Mouse (Mus musculus): Measurements from ENCODE around the gene Cbfa2t3. TPM values are rescaled to one million over a fixed set of nuclear protein-coding genes. Genes with fewer than 3 reads are reported as not detected.

Gene Cbfa2t3
- polyA plus RNA-seq, 1 experiment from 2014 or later = 6.8 TPM

- no peak overlapping the region for H3K27ac ChIP-seq (ENCODE audit: low read length)
- no peak for ATAC-seq (ENCODE audit: low read depth)
- WGBS = 62% methylated on average over 1 of the region's 1 CpGs
Observed at GRCm38 (mm10) chr8:122604640-122605039, 94.3 kb downstream of the Cbfa2t3 start.

GRCm38 (mm10) chr8:122600666-122601065 lies 98.2 kb downstream of the Cbfa2t3 start:
- Histone ChIP-seq H3K9me3 (ENCODE audit: control insufficient read depth, low read length) (no peaks in the 10 kb centered on the region), H3K4me3 (ENCODE audit: low read length) (no peak overlapping the region), H3K27ac (ENCODE audit: low read length) (no peak overlapping the region), H3K4me2 (ENCODE audit: low read depth, low read length) (no peak overlapping the region), H3K27me3 (ENCODE audit: control insufficient read depth, insufficient read depth, low read depth, low read length) (no peaks in the 10 kb centered on the region), H3K36me3 (ENCODE audit: control insufficient read depth, insufficient read depth, low read length) (no peaks in the 10 kb centered on the region), H3K4me1 (replicated peaks; ENCODE audit: control insufficient read depth, insufficient read depth, low read length) (no peaks in the 10 kb centered on the region), H3K9ac (ENCODE audit: low read length) (no peak overlapping the region)
- ATAC-seq (ENCODE audit: low read depth) = no peak
- WGBS = 89% methylated on average over 9 of the region's 9 CpGs

More at GRCm38 (mm10) chr8:122604640-122605039, 94.3 kb downstream of the Cbfa2t3 start:
- no peak overlapping the region for H3K9ac ChIP-seq (ENCODE audit: low read length)
- H3K9me3 ChIP-seq (ENCODE audit: control insufficient read depth, low read length) = no peaks in the 10 kb centered on the region
- no peak overlapping the region for H3K4me3 ChIP-seq (ENCODE audit: low read length)
- H3K27me3 ChIP-seq (ENCODE audit: control insufficient read depth, insufficient read depth, low read depth, low read length) = no peaks in the 10 kb centered on the region
- H3K36me3 ChIP-seq (ENCODE audit: control insufficient read depth, insufficient read depth, low read length) = no peaks in the 10 kb centered on the region
- H3K4me1 ChIP-seq (replicated peaks; ENCODE audit: control insufficient read depth, insufficient read depth, low read length) = no peaks in the 10 kb centered on the region
- no peak overlapping the region for H3K4me2 ChIP-seq (ENCODE audit: low read depth, low read length)

GRCm38 (mm10) chr8:122596031-122596430 lies 102.9 kb downstream of the Cbfa2t3 start:
- Histone ChIP-seq H3K4me3 (ENCODE audit: low read length) (no peak overlapping the region), H3K9me3 (ENCODE audit: control insufficient read depth, low read length) (no peaks in the 10 kb centered on the region), H3K4me2 (ENCODE audit: low read depth, low read length) (no peak overlapping the region), H3K36me3 (ENCODE audit: control insufficient read depth, insufficient read depth, low read length) (no peaks in the 10 kb centered on the region), H3K27me3 (ENCODE audit: control insufficient read depth, insufficient read depth, low read depth, low read length) (no peaks in the 10 kb centered on the region), H3K27ac (ENCODE audit: low read length) (no peak overlapping the region), H3K9ac (ENCODE audit: low read length) (no peak overlapping the region), H3K4me1 (replicated peaks; ENCODE audit: control insufficient read depth, insufficient read depth, low read length) (no peaks in the 10 kb centered on the region)
- 41% methylated on average over 4 of the region's 4 CpGs for WGBS
- ATAC-seq (ENCODE audit: low read depth) = no peak

- no peak for ATAC-seq (ENCODE audit: low read depth)
- Histone ChIP-seq H3K4me1 (replicated peaks; ENCODE audit: control insufficient read depth, insufficient read depth, low read length) (no peaks in the 10 kb centered on the region), H3K9me3 (ENCODE audit: control insufficient read depth, low read length) (no peaks in the 10 kb centered on the region), H3K9ac (ENCODE audit: low read length) (no peak overlapping the region), H3K4me3 (ENCODE audit: low read length) (no peak overlapping the region), H3K27me3 (ENCODE audit: control insufficient read depth, insufficient read depth, low read depth, low read length) (no peaks in the 10 kb centered on the region), H3K27ac (ENCODE audit: low read length) (no peak overlapping the region), H3K4me2 (ENCODE audit: low read depth, low read length) (no peak overlapping the region), H3K36me3 (ENCODE audit: control insufficient read depth, insufficient read depth, low read length) (no peaks in the 10 kb centered on the region)
- WGBS = 73% methylated on average over 19 of the region's 19 CpGs
Observed at GRCm38 (mm10) chr8:122593783-122594507, 105.0 kb downstream of the Cbfa2t3 start.

GRCm38 (mm10) chr8:122593240-122593639 lies 105.7 kb downstream of the Cbfa2t3 start:
- Histone ChIP-seq H3K4me1 (replicated peaks; ENCODE audit: control insufficient read depth, insufficient read depth, low read length) (no peaks in the 10 kb centered on the region), H3K36me3 (ENCODE audit: control insufficient read depth, insufficient read depth, low read length) (no peaks in the 10 kb centered on the region), H3K9ac (ENCODE audit: low read length) (no peak overlapping the region), H3K4me3 (ENCODE audit: low read length) (no peak overlapping the region), H3K27me3 (ENCODE audit: control insufficient read depth, insufficient read depth, low read depth, low read length) (no peaks in the 10 kb centered on the region), H3K9me3 (ENCODE audit: control insufficient read depth, low read length) (no peaks in the 10 kb centered on the region), H3K27ac (ENCODE audit: low read length) (no peak overlapping the region), H3K4me2 (ENCODE audit: low read depth, low read length) (no peak overlapping the region)
- ATAC-seq (ENCODE audit: low read depth) = no peak
- 53% methylated on average over 12 of the region's 12 CpGs for WGBS

GRCm38 (mm10) chr8:122586749-122587148 lies 112.2 kb downstream of the Cbfa2t3 start:
- Histone ChIP-seq H3K27ac (ENCODE audit: low read length) (no peak overlapping the region), H3K9ac (ENCODE audit: low read length) (no peak overlapping the region), H3K4me3 (ENCODE audit: low read length) (no peak overlapping the region), H3K36me3 (ENCODE audit: control insufficient read depth, insufficient read depth, low read length) (no peaks in the 10 kb centered on the region), H3K4me2 (ENCODE audit: low read depth, low read length) (no peak overlapping the region), H3K9me3 (ENCODE audit: control insufficient read depth, low read length) (no peaks in the 10 kb centered on the region), H3K4me1 (replicated peaks; ENCODE audit: control insufficient read depth, insufficient read depth, low read length) (no peaks in the 10 kb centered on the region), H3K27me3 (ENCODE audit: control insufficient read depth, insufficient read depth, low read depth, low read length) (no peaks in the 10 kb centered on the region)
- ATAC-seq (ENCODE audit: low read depth) = no peak
- WGBS = 79% methylated on average over 10 of the region's 10 CpGs

- no peaks in the 10 kb centered on the region for H3K27me3 ChIP-seq (ENCODE audit: control insufficient read depth, insufficient read depth, low read depth, low read length)
- H3K4me1 ChIP-seq (replicated peaks; ENCODE audit: control insufficient read depth, insufficient read depth, low read length) = no peaks in the 10 kb centered on the region
- no peak overlapping the region for H3K4me3 ChIP-seq (ENCODE audit: low read length)
- no peak overlapping the region for H3K4me2 ChIP-seq (ENCODE audit: low read depth, low read length)
- no peak overlapping the region for H3K9ac ChIP-seq (ENCODE audit: low read length)
- no peak for ATAC-seq (ENCODE audit: low read depth)
- no peaks in the 10 kb centered on the region for H3K9me3 ChIP-seq (ENCODE audit: control insufficient read depth, low read length)
- no peak overlapping the region for H3K27ac ChIP-seq (ENCODE audit: low read length)
- H3K36me3 ChIP-seq (ENCODE audit: control insufficient read depth, insufficient read depth, low read length) = no peaks in the 10 kb centered on the region
- WGBS = 66% methylated on average over 7 of the region's 7 CpGs
Observed at GRCm38 (mm10) chr8:122586171-122586570, 112.7 kb downstream of the Cbfa2t3 start.

GRCm38 (mm10) chr8:122585411-122585891 lies 113.5 kb downstream of the Cbfa2t3 start:
- no peak for ATAC-seq (ENCODE audit: low read depth)
- Histone ChIP-seq H3K4me3 (ENCODE audit: low read length) (no peak overlapping the region), H3K4me2 (ENCODE audit: low read depth, low read length) (no peak overlapping the region), H3K36me3 (ENCODE audit: control insufficient read depth, insufficient read depth, low read length) (no peaks in the 10 kb centered on the region), H3K9me3 (ENCODE audit: control insufficient read depth, low read length) (no peaks in the 10 kb centered on the region), H3K27ac (ENCODE audit: low read length) (no peak overlapping the region), H3K4me1 (replicated peaks; ENCODE audit: control insufficient read depth, insufficient read depth, low read length) (no peaks in the 10 kb centered on the region), H3K27me3 (ENCODE audit: control insufficient read depth, insufficient read depth, low read depth, low read length) (no peaks in the 10 kb centered on the region), H3K9ac (ENCODE audit: low read length) (no peak overlapping the region)
- 31% methylated on average over 14 of the region's 14 CpGs for WGBS

- 81% methylated on average over 9 of the region's 9 CpGs for WGBS
- Histone ChIP-seq H3K4me2 (ENCODE audit: low read depth, low read length) (no peak overlapping the region), H3K27me3 (ENCODE audit: control insufficient read depth, insufficient read depth, low read depth, low read length) (no peaks in the 10 kb centered on the region), H3K36me3 (ENCODE audit: control insufficient read depth, insufficient read depth, low read length) (no peaks in the 10 kb centered on the region), H3K27ac (ENCODE audit: low read length) (no peak overlapping the region), H3K4me1 (replicated peaks; ENCODE audit: control insufficient read depth, insufficient read depth, low read length) (no peaks in the 10 kb centered on the region), H3K9ac (ENCODE audit: low read length) (no peak overlapping the region), H3K4me3 (ENCODE audit: low read length) (no peak overlapping the region), H3K9me3 (ENCODE audit: control insufficient read depth, low read length) (no peaks in the 10 kb centered on the region)
- no peak for ATAC-seq (ENCODE audit: low read depth)
Observed at GRCm38 (mm10) chr8:122584981-122585380, 113.9 kb downstream of the Cbfa2t3 start.

Measured in lung, embryonic 16.5 days (tissue).